Mouse (Mus musculus) testis, postnatal 10 days (tissue): ENCODE measurements at regions not wholly inside any gene's neighbourhood (a gene's known extent, or its start where the extent isn't known, plus 50 kb on each side); places are given as distances from the start of the nearest gene placed in this dataset.
A peak's percentile ranks its signal among the peaks of the same experiment; 100 is the strongest.
"Not testable (repeated sequence)": the region's sequence is repeated elsewhere in the genome, so short reads cannot be mapped to it uniquely, and the experiment has no call there.

Experiments used
- DNase-seq: peaks from one replicate; pipeline ENCODE4 v3.0.0; 2021; ENCODE audit warnings: low spot score

GRCm38 (mm10) chr11:71285193-71285592 lies 54.7 kb upstream of the Nlrp1b start:
- DNase-seq = no peak

- DNase-seq = not testable (repeated sequence)
Measured at GRCm38 (mm10) chr11:71288243-71288642, 57.7 kb upstream of the Nlrp1b start.

GRCm38 (mm10) chr11:71289490-71289889 lies 59.0 kb upstream of the Nlrp1b start:
- DNase-seq = no peak

- no peak for DNase-seq
Measured at GRCm38 (mm10) chr11:71299479-71299878, 68.9 kb upstream of the Nlrp1b start.

- no peak for DNase-seq
Measured at GRCm38 (mm10) chr11:71323439-71323838, 92.9 kb upstream of the Nlrp1b start.

GRCm38 (mm10) chr11:71337428-71337827 lies 106.9 kb upstream of the Nlrp1b start:
- no peak for DNase-seq

- peak; percentile 43 for DNase-seq
Measured at GRCm38 (mm10) chr11:71346024-71346423, 115.5 kb upstream of the Nlrp1b start.

GRCm38 (mm10) chr11:71357089-71357488 lies 126.6 kb upstream of the Nlrp1b start:
- DNase-seq = no peak

- no peak for DNase-seq
Measured at GRCm38 (mm10) chr11:71360856-71361255, 130.3 kb upstream of the Nlrp1b start.

- no peak for DNase-seq
Measured at GRCm38 (mm10) chr11:71371871-71372270, 141.3 kb upstream of the Nlrp1b start.

- DNase-seq = no peak
Measured at GRCm38 (mm10) chr11:71375132-71375531, 144.6 kb upstream of the Nlrp1b start.

- no peak for DNase-seq
Measured at GRCm38 (mm10) chr11:71388411-71388810, 157.9 kb upstream of the Nlrp1b start.

- DNase-seq = peak; percentile 61
Measured at GRCm38 (mm10) chr11:71389659-71390058, 159.1 kb upstream of the Nlrp1b start.

GRCm38 (mm10) chr11:71390151-71390550 lies 159.6 kb upstream of the Nlrp1b start:
- no peak for DNase-seq

- DNase-seq = no peak
Measured at GRCm38 (mm10) chr11:71390616-71391015, 160.1 kb upstream of the Nlrp1b start.

GRCm38 (mm10) chr11:71393406-71393805 lies 162.9 kb upstream of the Nlrp1b start:
- DNase-seq = no peak

- no peak for DNase-seq
Measured at GRCm38 (mm10) chr11:71395023-71395422, 164.5 kb upstream of the Nlrp1b start.

GRCm38 (mm10) chr11:71395631-71396030 lies 165.1 kb upstream of the Nlrp1b start:
- DNase-seq = no peak

GRCm38 (mm10) chr11:71400351-71400750 lies 169.8 kb upstream of the Nlrp1b start:
- no peak for DNase-seq

- no peak for DNase-seq
Measured at GRCm38 (mm10) chr11:71401411-71402276, 171.1 kb upstream of the Nlrp1b start.

GRCm38 (mm10) chr11:71404361-71404760 lies 173.8 kb upstream of the Nlrp1b start:
- DNase-seq = no peak

- DNase-seq = no peak
Measured at GRCm38 (mm10) chr11:71407043-71407442, 176.5 kb upstream of the Nlrp1b start.

GRCm38 (mm10) chr11:71409211-71409765 lies 178.8 kb upstream of the Nlrp1b start:
- no peak for DNase-seq

- no peak for DNase-seq
Measured at GRCm38 (mm10) chr11:71410582-71410981, 180.0 kb upstream of the Nlrp1b start.
